Mouse (Mus musculus) G1E (cell line): ENCODE results near the gene Adcyap1. TPM values are rescaled to one million over a fixed set of nuclear protein-coding genes. Genes with fewer than 3 reads are reported as not detected.

Source experiments
- ATAC-seq: 2 replicates; pipeline ENCODE4 v1.8.0; 2016; ENCODE audit warnings: mild to moderate bottlenecking; ENCODE audit not compliant: insufficient number of reproducible peaks, poor library complexity, low FRiP score, severe bottlenecking; ENCODE audit errors: extremely low read depth
- DNase-seq: peaks from one replicate; pipeline ENCODE4 v3.0.0; 2012; ENCODE audit warnings: low spot score
- H3K27me3 ChIP-seq: 2 replicates; pipeline ENCODE4 v1.6.1; 2012; ENCODE audit warnings: mild to moderate bottlenecking, low read length, inconsistent platforms; ENCODE audit not compliant: insufficient read depth
- H3K36me3 ChIP-seq: replicated peaks from 2 replicates; pipeline ENCODE3; 2012; ENCODE audit warnings: mild to moderate bottlenecking, inconsistent platforms
- H3K4me1 ChIP-seq: 2 replicates; pipeline ENCODE4 v1.6.1; 2012; ENCODE audit warnings: low read depth, low read length, inconsistent platforms, mixed read lengths; ENCODE audit not compliant: insufficient read depth
- H3K4me3 ChIP-seq: 2 replicates; pipeline ENCODE4 v1.5.1; 2012; ENCODE audit warnings: low read depth, mild to moderate bottlenecking, inconsistent platforms, low read length, moderate library complexity, mixed read lengths
- H3K9me3 ChIP-seq: replicated peaks from 2 replicates; pipeline ENCODE4 v1.6.1; 2012; ENCODE audit warnings: inconsistent platforms
- CTCF ChIP-seq: IDR thresholded peaks from 2 replicates; pipeline ENCODE4 v1.5.1; 2012; ENCODE audit warnings: low read depth, low read length, inconsistent platforms, mixed read lengths
- GATA1 ChIP-seq: IDR thresholded peaks from 2 replicates; pipeline ENCODE4 v1.6.1; 2012; ENCODE audit warnings: borderline replicate concordance, low read length, inconsistent platforms, mixed read lengths
- GATA2 ChIP-seq: IDR thresholded peaks from 2 replicates; pipeline ENCODE4 v1.6.1; 2012; ENCODE audit warnings: low read depth, low read length, inconsistent platforms, borderline replicate concordance
- POLR2AphosphoS5 ChIP-seq: IDR thresholded peaks from 2 replicates; pipeline ENCODE4 v1.6.1; 2012; ENCODE audit warnings: low read depth, low read length, inconsistent platforms; ENCODE audit not compliant: insufficient replicate concordance
- TAL1 ChIP-seq: conservative IDR thresholded peaks from 2 replicates; pipeline ENCODE4 v1.6.1; 2012; ENCODE audit warnings: low read depth, low read length, inconsistent platforms, mixed read lengths
- polyA plus RNA-seq: library from polyadenylated mRNA; stranded (reverse); fragments of >175 nt; gene quantifications from 2 replicates; pipeline ENCODE4 v1.2.3, GENCODE M21; 2012
- total RNA-seq, 2 experiments: library from RNA; stranded (forward) in 1 of 2; stranded (reverse) in 1 of 2; fragments of 200-1000 nt in 1 of 2; fragments of >200 nt in 1 of 2; fragmentation: Nextera tagmentation in 1 of 2; gene quantifications; 2 replicates each; pipeline ENCODE4 v1.2.3; 2014 to 2017

Gene Adcyap1
- total and polyA plus RNA-seq, 3 experiments, result not detected

DNA sequence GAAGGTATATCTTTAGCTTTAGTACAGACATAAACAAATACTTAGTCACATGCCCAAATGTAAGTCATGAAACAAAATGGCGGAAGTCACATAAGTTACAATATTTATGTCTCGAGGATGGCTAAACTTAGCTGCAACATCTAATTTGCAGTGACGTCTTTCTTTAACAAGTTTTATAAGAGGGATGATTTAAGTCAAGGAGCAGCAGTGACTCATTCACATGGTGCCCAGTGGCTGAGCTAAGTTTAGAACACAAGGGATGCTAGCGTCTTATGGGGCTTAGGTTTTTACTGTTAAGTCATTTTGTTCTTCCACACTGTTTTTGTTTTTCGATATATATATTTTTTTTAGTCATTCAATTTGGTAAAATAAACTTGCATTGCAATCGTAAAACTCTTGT, 19.0 kb downstream of the Adcyap1 start:
- no peak for DNase-seq
- no peak overlapping the region for H3K4me3 ChIP-seq
- H3K9me3 ChIP-seq, result 0 out of 2 replicates have a peak, but pooled peaks cover 3% of the 10 kb centered on the region
- TF ChIP-seq POLR2AphosphoS5 (no peak), CTCF (no peak), GATA2 (no peak), GATA1 (no peak), TAL1 (no peak)
- H3K27me3 ChIP-seq, result no peaks in the 10 kb centered on the region
- no peaks in the 10 kb centered on the region for H3K4me1 ChIP-seq
- ATAC-seq, result no peak
- no peaks in the 10 kb centered on the region for H3K36me3 ChIP-seq

- Histone ChIP-seq H3K9me3 (0 out of 2 replicates have a peak, but pooled peaks cover 3% of the 10 kb centered on the region), H3K36me3 (no peaks in the 10 kb centered on the region), H3K27me3 (no peaks in the 10 kb centered on the region), H3K4me1 (no peaks in the 10 kb centered on the region), H3K4me3 (no peak overlapping the region)
- no peak for TF ChIP-seq TAL1
- no peak for ATAC-seq
- no peak for DNase-seq
Observed at GRCm38 (mm10) chr17:93218640-93219039, 19.8 kb downstream of the Adcyap1 start.

- no peak for ATAC-seq
Observed at GRCm38 (mm10) chr17:93237355-93237754, 38.5 kb downstream of the Adcyap1 start.

More at GRCm38 (mm10) chr17:93237355-93237754, 38.5 kb downstream of the Adcyap1 start:
- no peaks in the 10 kb centered on the region for H3K36me3 ChIP-seq
- H3K4me1 ChIP-seq, result no peaks in the 10 kb centered on the region
- no peaks in the 10 kb centered on the region for H3K27me3 ChIP-seq
- no peaks in the 10 kb centered on the region for H3K9me3 ChIP-seq
- no peak for DNase-seq
- TF ChIP-seq CTCF (no peak), GATA2 (no peak), GATA1 (no peak), TAL1 (no peak), POLR2AphosphoS5 (no peak)
- H3K4me3 ChIP-seq, result no peak overlapping the region
